In genomic region chr12:79629945-79630850, GRCm38 (mm10) we compare ENCODE assay signal across 12 mouse cellular contexts.
DNase-seq lines count a peak whose midpoint lies in the region; ATAC-seq and TF ChIP-seq lines count a peak whose summit lies in the region.
"Had no signal": no experiment of that assay in that cellular context is flagged by ENCODE, and none has a peak within 500 bp of the region (broad histone marks: within the 10 kb centered on the region; RNA-seq: fewer than 3 reads in every experiment).

No protein-coding gene starts in this region.

- no peak overlapping the region for H3K4me2 ChIP-seq in liver, embryonic 12.5 days
- H3K4me2 ChIP-seq: forebrain, embryonic 12.5 days; lung, embryonic 14.5 days had no signal

- no peaks in the 10 kb centered on the region for H3K9me3 ChIP-seq in liver, embryonic 12.5 days (replicated peaks)
- H3K9me3 ChIP-seq: forebrain, embryonic 12.5 days had no signal

- ATAC-seq in liver, embryonic 12.5 days = no peak
- ATAC-seq in hematopoietic stem cell, adult 5-6 weeks (replicated peaks in 1 of 2; ENCODE audit: insufficient read depth in 1 of 2, low FRiP score in 2 of 2, low TSS enrichment in 1 of 2, low read depth in 1 of 2, poor library complexity in 2 of 2, severe bottlenecking in 2 of 2) = peak; percentile 25 to 30; a peak in 1 of 4 replicates

- H3K4me1 ChIP-seq in liver, adult 2 months (ENCODE audit: control insufficient read depth, insufficient read depth, low read length) = peaks cover 5% of the 10 kb centered on the region
- peaks cover 22% of the 10 kb centered on the region for H3K4me1 ChIP-seq in liver, embryonic 12.5 days

- H3K27me3 ChIP-seq in liver, adult 2 months (ENCODE audit: control insufficient read depth, insufficient read depth, low read length) = no peaks in the 10 kb centered on the region
- H3K27me3 ChIP-seq in liver, embryonic 12.5 days (replicated peaks) = no peaks in the 10 kb centered on the region
- H3K27me3 ChIP-seq: forebrain, embryonic 12.5 days had no signal

- no peak overlapping the region for H3K9ac ChIP-seq in liver, adult 2 months (ENCODE audit: low read depth, low read length)
- no peak overlapping the region for H3K9ac ChIP-seq in liver, embryonic 12.5 days
- H3K9ac ChIP-seq: forebrain, embryonic 12.5 days; lung, embryonic 14.5 days had no signal

- TF ChIP-seq POLR2A in liver, adult 2 months (IDR thresholded peaks at IDR 0.05; ENCODE audit: extremely low read depth, insufficient read depth, low read length) = no peak

- WGBS in liver, adult 2 months = 73% methylated on average over 7 of the region's 7 CpGs
- WGBS in liver, embryonic 12.5 days (ENCODE audit: insufficient replicate concordance) = 61% methylated on average over 7 of the region's 7 CpGs

- no peak overlapping the region for H3K4me3 ChIP-seq in liver, adult 2 months (ENCODE audit: insufficient read depth, low read depth, low read length)
- no peak overlapping the region for H3K4me3 ChIP-seq in liver, embryonic 12.5 days
- H3K4me3 ChIP-seq: forebrain, embryonic 12.5 days had no signal

- peak; percentile 59 for DNase-seq in liver, adult 2 months (ENCODE audit: extremely low read depth, low read depth, low spot score)
- peak; percentile 29 for DNase-seq in brain, adult 2 months (ENCODE audit: low read depth, low spot score)
- DNase-seq in skeletal muscle tissue, adult 2 months (ENCODE audit: low read depth, low spot score) = peak; percentile 58
- no peak for DNase-seq in ovary, postnatal 14 days (ENCODE audit: low spot score)
- no peak for DNase-seq in right cerebral cortex, postnatal 10 days (ENCODE audit: low spot score in 2 of 2)
- no peak for DNase-seq in right cerebral cortex, postnatal 25 days
- DNase-seq: kidney, adult 8-10 months; lung, embryonic 14.5 days; thymus, adult 2 months had no signal

- H3K36me3 ChIP-seq in liver, adult 2 months (ENCODE audit: control insufficient read depth, insufficient read depth, low read length) = no peaks in the 10 kb centered on the region
- no peaks in the 10 kb centered on the region for H3K36me3 ChIP-seq in liver, embryonic 12.5 days
- H3K36me3 ChIP-seq: forebrain, embryonic 12.5 days had no signal

- H3K79me2 ChIP-seq in liver, adult 2 months (ENCODE audit: control insufficient read depth, insufficient read depth, low read length) = no peaks in the 10 kb centered on the region

- no peak for TF ChIP-seq CTCF in liver, adult 2 months (IDR thresholded peaks at IDR 0.05; ENCODE audit: low read depth, low read length)

- peak overlapping the region; percentile 32; the same call in 1 of the 2 replicates for H3K27ac ChIP-seq in liver, adult 2 months (replicated peaks; ENCODE audit: insufficient read depth, low read depth, low read length)
- H3K27ac ChIP-seq in liver, embryonic 12.5 days = no peak overlapping the region
- H3K27ac ChIP-seq: forebrain, embryonic 12.5 days had no signal

Comparison
In these comparisons a context has a peak if more than half of its experiments do, and no peak if none do; other contexts are left out.
1. DNase-seq: peak in liver, adult 2 months (single experiment), brain, adult 2 months (single experiment) and skeletal muscle tissue, adult 2 months (single experiment); none in ovary, postnatal 14 days (single experiment), right cerebral cortex, postnatal 10 days (0 of 2) and right cerebral cortex, postnatal 25 days (single experiment).